Mouse (Mus musculus) cerebellum, adult 11 months (tissue): ENCODE measurements around the gene Espnl.

Experiments
- DNase-seq: peaks from one replicate; pipeline ENCODE4 v3.0.0; 2022

Espnl gene

DNA sequence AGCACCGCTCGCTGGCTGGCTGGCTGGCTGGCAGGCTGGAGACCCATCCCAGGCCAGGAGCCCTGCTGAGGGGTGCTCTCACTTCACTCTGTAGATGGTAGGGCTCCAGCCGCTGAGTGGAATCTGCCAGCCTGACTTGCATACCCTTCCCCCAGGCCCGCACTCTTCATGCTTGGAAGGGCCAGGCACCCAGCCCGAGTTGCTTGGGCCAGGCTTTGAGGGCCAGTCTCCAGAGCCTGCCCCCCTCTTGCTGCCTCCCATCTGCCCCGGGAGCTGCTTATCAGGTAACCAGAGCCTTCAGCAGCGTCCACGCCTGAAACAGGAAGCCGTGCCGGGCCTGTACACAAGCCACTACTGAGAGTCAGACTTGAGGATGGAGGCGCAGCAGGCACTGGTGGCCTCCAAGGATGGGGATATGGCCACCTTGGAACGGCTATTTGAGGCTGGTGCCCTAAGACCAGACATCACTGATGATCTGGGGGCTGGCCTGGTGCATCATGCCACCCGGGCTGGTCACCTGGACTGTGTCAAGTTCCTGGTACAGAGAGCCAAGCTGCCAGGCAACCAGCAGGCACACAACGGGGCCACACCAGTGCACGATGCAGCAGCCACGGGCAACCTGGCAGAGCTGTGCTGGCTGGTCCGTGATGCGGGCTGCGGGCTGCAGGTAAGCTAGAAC lies at the start of gene Espnl:
Espnl (plus strand) TSS at position 316 of the 679 bp plus-strand sequence.
- DNase-seq = no peak

DNA sequence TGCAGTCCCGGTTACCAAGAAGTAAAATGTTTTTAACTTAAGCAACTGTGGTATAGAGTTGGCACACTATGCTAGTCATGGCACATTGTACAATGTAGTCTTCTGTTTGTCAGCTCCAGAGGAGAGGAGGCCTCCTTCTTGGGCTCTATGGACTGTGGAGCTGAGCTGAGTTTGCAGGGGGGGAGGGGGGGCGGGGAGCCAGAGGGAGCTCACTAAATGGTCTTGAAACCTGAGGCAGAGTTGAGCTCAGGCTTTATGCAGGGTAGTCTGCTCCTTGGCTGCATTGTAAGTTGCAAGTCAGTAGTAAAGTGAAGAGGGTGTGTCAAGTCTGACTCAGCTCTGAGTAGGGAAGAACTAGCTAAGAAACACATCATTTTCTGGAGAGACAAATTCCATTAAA lies 49.6 kb upstream of the Espnl start:
- DNase-seq = no peak

DNA sequence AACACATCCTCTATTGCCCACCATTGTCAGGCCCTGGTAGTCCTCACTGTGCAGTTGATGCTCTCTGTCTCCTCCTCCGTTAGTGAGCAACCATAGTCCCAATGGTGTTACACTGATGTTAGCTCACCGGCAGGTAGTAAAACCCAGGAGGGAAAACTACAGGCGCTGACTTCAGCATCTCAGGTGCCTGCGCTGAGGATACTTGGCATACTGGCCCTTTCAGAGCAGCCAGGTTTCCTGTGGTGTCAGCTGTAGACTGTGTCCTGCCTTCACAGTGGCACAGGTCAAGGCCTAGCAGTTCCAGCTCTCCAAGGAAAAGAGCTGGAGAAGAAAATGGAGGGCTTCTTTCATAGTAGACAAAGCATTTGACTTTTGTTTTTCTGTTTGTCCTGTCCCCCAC lies 45.3 kb upstream of the Espnl start:
- DNase-seq = no peak

DNA sequence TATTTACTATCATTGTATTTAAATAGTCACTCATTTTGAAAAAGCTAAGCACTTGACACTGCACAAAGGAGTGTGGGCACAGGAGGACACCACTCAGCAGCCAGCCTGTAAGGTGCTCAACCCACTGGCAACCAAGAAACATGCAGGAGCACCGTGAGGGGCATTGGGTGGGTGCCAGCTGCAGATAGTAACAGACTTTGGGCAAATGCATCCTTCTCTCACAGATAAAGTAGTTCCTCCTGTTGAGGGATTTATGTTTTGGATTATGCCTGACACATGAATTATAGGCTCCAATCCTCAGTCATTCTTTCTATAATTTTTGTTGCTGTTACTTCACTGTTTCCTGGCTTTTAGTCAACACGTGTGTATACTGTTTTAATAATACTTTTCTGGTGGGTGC lies 44.4 kb upstream of the Espnl start:
- DNase-seq = no peak

DNA sequence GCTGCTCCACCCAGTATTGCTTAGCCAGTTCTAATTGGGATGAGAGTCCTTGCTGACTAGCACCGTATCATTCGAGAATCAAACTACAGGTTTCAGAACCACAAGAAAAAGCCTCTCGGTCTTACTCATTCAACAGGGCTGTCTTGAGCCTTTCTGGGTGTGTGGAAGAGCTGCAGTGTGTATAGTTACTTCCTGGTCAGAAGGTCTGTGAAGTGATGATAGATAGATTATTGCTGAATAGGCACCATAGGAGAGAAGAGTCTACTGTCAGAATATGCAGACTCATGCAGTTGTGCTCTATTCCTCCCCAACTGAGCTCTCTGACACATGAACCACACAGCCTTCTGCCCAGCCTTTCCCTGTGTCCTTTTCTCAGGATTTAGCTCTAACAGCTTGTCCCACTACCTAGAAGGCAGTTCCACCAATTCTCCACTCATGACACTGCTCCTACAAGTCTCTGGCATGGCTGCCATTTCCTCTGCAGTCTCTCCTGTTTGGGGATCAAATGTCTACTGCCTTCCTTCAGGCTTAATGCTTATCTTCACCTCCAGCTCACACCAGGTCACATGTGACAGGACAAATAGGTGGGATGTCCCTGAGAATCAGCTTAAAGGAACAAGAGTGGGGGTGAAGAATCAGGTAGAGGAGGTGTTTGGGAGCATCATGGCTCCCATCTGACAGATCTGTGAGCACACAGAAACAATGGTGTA lies 43.3 kb upstream of the Espnl start:
- DNase-seq = no peak

DNA sequence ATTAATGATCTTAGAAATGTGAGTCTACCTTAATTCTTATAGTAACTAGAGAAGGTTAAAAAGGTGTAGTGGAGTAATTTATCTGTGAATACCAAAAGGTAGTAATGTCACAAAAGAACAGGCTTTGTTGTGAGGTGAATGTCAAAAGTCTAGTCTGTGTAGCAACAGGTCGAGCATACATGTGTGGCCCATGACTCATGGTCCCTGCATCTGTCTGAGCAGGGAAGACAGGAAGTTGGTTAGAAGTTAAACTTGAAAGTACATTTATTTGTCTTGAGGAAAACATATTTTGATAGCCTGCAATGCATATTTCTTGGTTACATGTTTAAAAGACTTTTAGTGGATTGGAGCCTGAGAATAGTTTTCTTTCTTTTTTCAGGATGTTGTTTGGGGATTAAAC lies 42.7 kb upstream of the Espnl start:
- DNase-seq = no peak

DNA sequence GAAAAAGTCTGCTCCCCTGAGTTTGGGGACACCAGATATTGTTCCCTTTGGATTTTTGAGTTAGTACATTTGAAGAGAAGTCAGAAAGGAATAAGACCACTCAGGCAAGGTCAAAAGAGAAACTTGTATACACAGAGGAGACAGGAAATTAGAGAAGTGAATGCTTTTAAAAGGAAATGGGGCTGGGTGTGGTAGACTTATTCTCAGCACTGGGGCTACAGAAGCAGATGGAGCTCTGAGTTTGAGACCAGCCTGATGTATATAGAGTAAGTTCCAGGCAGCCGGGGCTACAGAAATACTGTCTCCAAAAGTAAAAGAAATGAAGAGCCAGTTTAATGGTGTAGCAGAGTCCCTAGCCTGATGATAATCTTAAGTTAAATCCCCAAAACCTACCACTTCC lies 39.3 kb upstream of the Espnl start:
- DNase-seq = no peak

DNA sequence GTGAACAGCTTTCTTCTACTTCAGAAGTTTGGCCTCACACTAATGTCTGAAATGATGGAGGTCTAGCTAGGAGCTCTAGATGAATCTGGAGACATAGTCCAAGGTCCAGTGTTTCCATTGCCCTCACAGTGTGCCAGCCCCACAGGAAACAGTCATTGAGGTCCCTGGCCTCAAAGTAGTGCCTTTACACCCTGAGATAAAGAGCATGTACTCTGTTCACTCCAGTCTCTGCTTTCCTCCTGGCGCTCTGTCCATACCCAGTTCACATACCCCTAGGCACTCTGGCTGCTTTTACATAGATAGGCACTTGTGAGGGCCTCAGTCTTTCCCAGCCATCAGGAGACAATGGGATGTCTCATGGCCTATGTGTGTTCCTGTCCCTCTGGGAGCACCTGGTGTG lies 32.5 kb upstream of the Espnl start:
- no peak for DNase-seq

DNA sequence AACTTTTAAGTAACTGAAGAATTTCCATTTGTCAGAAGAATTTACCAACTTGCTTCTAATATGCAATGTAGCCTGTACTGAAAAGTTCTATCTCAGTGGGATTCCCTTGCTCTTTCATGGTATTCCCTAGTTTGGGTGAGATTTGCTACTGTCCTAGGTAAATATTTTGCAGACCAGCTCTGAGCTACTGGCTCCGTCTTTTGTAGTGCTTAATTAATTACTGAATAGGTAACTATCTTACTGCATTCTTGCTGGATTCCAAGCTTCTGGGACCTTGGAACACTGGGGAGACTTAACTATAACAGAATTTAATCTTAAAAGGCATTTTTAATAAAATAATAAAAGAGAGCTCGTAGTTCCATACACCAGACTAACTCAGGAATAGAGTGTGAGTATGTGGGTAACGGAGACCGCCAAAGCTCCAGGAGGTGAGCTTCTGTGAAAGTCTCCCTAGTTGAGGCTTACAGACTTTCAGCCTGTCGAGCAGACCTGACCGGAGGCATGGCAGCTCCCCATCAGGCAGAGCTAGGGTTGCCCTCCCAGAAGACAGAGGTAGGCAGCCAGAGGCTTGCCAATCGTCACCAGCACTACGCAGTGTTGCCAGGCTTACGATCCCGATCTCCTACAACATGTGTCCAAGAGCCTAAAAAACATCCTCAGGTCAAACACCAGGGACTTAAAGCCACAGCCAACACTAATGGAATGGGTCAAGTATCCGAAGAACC lies 29.6 kb upstream of the Espnl start:
- DNase-seq = no peak

DNA sequence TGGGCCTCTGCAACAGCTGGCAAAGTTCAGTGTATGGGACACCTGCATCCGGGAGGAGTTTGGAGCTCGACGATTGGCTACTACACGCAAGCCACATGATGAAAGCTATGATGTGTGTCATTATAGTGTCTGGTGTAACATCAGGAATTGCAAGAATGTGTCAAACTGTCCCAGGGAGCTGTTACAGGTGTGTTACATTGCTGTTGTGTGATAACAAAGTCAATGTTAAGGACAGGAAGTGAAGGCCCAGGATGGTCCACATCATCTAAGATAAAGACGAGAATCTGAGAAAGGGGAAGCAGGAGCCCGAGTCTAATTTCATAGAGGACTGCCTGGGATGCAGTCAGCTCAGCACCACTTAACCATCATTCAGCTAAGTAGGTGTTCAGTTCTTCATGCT lies 26.3 kb upstream of the Espnl start:
- DNase-seq = no peak

DNA sequence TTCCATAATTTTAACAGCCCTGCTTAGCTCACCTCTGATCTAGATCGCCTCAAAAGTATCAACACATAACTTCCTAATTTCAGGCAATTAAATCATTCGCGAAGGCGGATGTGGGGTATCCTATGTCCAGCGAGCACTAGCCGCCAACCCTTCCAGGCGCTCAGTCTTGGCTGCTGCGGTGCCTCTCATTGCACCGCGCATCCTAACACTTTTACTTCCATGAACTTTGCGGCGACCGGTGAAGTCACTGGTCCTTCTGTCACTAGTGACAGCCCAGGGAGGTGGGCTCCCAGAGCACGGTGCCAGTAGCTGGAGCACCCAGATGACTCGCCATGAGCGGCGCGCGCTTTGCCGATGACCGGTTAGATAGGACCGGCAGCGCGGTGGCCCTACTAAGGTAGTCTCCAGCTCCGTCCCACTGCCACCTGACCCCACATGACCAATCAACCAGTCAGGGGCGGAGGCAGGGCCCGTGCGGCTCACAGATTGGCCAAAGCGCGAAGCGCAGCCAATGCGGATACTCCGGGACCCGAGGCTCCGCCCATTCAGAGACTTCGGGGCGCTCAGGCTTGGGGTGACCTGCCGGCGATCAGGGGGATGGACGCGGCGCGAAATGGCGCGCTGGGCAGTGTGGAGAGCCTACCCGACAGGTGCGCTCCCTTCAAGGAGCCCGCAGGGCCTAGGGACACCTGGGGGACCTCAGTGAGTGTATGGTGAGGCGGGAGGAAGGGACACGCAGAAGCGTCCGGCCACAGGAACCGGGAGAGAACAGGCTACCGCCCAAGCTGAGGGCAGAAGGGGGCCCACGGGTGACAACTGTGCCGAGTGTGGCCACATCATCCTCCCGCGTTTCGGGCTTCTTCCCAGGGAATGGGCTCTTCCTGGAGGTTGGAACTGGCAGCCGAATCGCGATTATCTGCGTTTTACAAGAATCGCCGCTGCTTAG lies 23.8 kb upstream of the Espnl start, which contains the start of gene Scly:
Scly (plus strand) TSS at position 540 of the 946 bp plus-strand sequence.
- peak; percentile 95 for DNase-seq

DNA sequence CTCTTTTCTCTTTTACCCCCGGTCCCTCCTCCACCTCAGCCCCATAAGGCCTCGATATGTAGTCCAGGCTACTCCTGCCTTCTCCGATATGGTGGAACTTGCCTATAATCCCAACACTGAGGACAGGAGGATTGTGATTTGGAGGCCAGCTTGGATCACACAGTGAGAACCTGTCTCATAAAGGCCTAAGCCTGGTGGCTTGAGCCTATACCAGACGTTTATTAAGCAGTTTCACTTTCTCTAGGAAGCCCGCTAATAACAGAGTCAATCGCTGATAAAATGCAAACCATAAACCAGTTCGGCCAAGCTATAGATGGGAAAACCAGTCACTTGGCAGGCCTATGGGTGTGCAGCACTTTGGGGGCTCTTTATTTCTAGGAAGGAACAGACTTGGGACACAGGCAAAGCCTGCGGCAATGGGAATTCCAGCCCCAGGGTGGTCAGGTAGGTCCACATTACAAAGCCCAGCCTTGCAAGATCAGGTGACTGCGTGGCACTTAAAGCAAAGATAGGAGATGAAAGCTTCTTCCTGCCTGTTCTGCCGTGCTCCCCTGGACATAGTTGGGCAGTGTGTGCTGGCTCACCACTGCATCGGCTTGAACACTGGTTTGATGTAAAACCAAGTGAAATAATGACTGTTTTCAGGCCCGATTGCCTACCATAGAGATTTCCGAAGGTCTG lies 22.7 kb upstream of the Espnl start:
- no peak for DNase-seq

DNA sequence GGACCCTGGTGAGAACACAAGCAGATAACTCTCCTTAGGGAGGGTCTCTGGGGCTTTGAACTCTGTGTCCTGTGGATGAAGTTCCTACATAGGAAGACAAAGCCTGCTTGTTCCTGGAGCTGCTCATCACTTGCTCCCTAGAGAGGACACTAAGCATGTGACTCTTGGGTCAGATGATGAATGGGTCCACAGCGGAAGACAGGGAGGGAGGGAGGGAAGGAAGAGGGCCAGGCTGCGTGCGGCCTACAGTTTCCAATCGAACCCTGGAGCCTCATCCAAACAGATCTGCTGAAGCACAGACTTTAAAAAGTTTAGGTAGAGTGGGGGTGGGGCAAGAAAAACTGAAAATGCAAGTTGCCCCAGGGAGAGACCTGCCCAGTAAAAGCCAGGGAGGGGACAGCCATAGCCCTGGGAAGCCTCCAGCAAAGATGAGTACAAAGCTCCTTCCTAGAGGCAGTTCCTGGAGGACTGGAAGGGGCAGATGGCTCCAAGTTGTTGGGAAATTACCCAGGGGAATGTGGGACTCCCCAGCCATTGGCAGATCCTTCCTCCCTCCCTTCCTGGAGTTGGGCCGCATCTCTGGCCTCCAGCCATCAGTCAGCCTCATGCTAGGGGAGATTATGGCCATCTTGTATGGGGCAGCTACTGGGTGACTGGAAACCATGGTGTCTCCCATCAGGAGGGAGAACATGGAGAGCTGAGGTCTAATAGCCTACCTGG lies 22.0 kb upstream of the Espnl start:
- peak; percentile 22 for DNase-seq

DNA sequence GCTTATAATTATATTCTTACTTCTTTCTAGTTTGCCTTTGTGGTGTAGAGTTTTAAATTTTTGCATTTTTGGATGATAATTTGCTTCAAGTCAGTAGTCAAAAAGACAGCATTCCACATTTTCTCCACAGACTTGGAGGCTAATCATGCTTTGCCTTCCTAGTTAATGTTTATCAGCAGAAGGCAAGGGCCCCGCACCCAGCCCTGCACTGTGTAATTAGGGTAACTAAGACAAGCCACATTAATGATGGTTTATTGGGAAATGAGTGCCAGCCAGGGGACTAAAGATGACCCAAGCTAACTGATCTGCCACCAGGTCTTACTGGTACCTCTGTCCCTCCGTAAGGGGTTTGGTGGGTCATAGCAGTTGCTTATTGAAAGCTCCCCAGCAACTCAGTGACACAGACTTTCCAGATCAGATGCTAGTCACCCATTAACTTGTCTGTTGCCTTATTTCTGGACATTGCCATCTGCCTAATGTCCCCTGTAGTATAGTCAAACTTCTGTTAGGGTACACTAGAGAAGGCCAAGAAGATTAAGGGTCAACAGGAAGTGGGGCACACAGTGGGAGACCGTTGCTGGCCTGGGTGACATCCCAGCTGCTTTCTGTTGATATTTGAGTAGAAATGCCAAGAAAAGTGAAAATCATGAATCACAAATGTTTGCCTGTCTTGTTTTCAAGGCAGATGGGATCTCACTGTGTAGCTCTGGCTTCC lies 20.5 kb upstream of the Espnl start:
- no peak for DNase-seq

DNA sequence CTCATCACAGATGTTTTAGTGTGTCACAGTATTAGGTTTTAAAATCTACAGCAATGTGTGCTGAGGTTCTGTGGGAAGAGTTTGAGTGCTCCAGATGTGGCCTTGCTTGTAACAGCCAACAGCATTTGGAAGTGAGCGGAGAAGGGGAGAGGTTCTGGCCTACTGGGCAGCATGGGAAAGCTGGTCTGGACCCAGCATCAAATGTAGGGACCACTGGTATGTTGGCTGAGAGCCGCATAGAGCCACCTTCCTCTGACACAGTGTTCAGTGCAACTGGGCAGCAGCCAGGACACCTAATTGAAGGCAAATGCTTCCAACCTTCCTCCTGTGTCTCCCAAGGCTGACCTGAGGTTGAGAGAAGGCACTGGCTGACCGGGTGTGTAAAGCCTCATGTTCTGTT lies 19.9 kb upstream of the Espnl start:
- no peak for DNase-seq

DNA sequence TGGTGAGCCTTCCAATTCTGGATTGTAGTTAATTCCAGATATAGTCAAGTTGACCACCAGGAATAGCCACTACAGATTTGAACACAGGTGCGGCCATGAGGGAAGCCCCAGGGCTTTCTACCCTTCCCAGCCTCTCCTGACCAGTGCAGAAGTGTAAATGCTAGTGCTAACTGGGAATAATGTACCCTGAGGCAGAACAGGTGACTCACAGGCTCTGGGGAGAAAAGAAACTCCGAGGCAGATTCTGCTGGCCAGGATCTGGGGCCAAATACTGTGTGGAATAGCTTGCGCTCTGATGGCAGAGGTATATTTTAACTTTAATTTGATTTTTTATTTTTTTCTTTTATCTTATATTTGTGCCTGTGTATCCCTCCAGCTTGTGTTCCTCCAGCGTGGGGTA lies 17.3 kb upstream of the Espnl start:
- no peak for DNase-seq

DNA sequence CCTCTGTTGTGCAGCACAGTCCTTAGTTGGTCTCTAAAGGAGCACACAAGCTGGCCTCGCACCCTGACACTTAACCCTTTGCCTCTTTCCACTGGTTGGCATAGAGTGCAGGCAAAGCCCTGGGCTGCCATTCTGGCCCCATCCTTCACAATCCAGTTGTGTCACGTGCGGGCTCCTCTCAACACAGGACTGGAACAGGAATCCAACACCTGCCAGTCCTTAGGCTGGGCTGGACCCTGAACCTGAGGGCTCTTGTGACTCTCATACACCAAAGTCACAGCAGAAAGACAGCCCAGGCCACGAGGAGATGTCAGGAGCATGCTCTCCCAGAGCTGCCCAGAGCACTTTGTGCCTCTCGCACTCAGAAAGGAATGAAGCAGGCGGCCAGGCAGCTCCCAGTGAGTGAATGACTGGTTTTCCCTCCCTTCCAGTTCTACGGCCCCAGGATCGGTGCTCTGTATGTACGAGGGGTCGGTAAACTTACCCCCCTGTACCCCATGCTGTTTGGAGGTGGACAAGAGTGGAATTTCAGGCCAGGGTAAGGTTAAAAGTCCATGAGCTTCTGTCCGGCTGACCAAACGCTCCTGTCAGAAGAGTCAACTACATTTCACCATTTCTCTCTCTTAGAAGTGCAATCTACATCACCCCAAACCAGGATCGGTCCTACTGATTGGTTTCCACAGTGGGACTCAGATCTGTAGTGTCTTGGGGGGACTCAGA lies 12.3 kb upstream of the Espnl start:
- no peak for DNase-seq

DNA sequence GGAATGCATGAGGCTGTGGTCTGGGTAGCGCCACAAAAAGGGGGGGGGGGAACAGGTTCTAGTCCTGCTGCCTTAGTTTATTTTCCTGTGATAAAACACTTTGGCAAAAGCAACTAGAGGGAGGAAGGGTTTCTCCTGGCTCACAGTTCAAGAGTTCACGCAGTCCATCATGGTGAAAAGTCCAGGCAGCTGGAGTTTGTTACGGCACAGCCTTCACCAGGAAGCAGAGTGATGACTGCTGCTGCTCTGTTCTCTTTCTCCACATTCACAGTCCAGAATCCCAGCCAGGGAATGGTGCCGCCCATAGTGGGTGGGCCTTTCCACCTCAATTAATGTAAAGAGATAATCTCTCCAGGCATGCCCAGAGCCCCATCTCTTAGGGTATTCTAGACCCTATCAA lies 9.6 kb upstream of the Espnl start:
- no peak for DNase-seq

DNA sequence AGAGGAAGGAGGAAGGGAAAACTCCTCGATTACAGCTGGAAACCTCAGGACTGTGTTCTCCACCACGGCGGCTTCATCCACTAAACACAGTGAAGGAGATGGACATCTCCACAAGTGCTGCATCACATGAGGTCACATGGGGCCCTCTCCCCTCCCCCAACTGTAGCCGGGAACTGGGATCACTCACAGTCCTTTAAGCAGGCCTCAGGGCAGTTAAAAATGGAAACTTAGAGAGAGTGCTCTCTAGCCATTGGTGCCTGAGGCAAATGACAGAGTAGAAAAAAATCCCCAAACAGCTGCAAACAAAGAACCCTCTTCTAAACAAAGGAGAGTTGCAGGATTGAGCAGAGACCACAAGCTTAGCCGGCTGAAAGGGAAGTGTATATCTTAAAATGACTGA lies 8.6 kb upstream of the Espnl start:
- no peak for DNase-seq

DNA sequence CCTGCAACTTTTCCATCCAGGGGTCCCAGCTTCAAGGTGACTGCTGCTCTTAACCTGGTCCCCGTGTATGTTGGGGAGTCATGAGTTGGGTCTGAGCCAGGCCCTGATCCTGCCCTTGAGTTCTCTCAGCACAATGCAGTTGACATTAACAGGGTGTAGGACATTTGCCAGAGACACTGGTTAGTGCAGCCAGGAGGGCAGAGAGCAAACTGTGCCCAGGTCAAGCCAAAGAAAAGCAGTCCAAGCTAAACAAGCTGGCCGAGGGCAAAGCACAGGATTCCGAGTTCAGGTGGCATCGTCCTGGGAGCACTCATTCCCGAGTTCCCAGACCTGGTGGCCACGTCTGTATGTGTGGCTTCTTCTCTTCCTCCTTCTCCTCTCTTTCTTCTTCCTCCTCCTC lies 4.2 kb upstream of the Espnl start:
- no peak for DNase-seq
